Mouse (Mus musculus): ENCODE measurements around the gene Neurod2. TPM values are rescaled to one million over a fixed set of nuclear protein-coding genes. Genes with fewer than 3 reads are reported as not detected.

Neurod2 gene
- total RNA-seq, 1 experiment: not detected

DNA sequence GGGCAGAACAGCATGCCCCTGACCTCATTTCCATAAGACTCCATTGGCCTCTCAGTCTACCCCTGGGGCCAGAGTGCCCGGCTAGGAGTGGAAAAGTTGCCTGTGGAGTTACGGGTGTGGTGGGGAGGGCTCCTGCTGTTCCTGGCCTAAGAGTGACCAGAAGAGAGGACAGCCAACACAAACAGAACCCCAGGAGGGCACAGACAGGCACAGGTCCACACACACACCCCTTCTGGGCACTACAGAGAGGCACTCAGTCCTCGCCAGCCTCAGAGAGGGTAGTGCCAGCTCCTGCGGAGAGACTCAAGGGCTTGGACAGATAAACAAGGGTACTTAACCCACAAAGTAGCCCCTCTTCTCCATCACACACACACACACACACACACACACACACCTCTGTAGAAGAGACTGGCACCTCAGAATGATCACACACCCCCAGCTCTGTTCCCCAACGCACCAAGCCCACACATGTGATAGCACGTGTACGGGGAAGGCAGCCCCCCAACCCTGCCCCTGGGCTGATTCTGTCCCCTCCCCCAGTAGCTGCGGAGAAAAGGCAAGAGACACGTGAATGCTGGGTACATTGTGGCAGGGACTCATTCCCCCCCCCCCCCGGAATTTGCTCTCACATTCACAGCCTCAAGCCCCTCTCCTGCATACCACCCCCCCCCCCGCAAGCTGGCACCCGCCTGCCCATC is 18.1 kb upstream of the Neurod2 start:
- DNase-seq (ENCODE audit: low read depth, low spot score): no peak
- Histone ChIP-seq H3K9ac (ENCODE audit: insufficient read depth, low read depth, low read length, poor library complexity, severe bottlenecking) (no peak overlapping the region), H3K4me1 (ENCODE audit: control insufficient read depth in 2 of 2, insufficient read depth in 2 of 2, low read length in 2 of 2, poor library complexity in 1 of 2) (peaks cover 0 to 7% of the 10 kb centered on the region in 2 experiments; a peak in 1 of 4 replicates), H3K4me3 (ENCODE audit: insufficient read depth in 1 of 2, low read depth in 1 of 2, low read length in 2 of 2, poor library complexity in 1 of 2, severe bottlenecking in 1 of 2) (peak overlapping the region in 1 of 2 experiments; percentile 66; a peak in 1 of 4 replicates), H3K36me3 (ENCODE audit: control insufficient read depth, insufficient read depth, low read length, poor library complexity, severe bottlenecking) (no peaks in the 10 kb centered on the region), H3K9me3 (ENCODE audit: control insufficient read depth, insufficient read depth, low read depth, low read length) (no peaks in the 10 kb centered on the region), H3K27ac (ENCODE audit: insufficient read depth, low read depth, low read length, poor library complexity, severe bottlenecking) (no peak overlapping the region)
- TF ChIP-seq CHD2 (IDR thresholded peaks at IDR 0.05; ENCODE audit: low read depth, low read length) (no peak), HCFC1 (IDR thresholded peaks at IDR 0.05; ENCODE audit: borderline replicate concordance, insufficient read depth, low read length) (no peak), MAFK (IDR thresholded peaks at IDR 0.05; ENCODE audit: insufficient read depth, low read depth, low read length) (no peak), ZNF384 (IDR thresholded peaks at IDR 0.05; ENCODE audit: low read depth, low read length) (no peak), ZC3H11A (IDR thresholded peaks at IDR 0.05; ENCODE audit: borderline replicate concordance, low read depth, low read length) (no peak)
- in situ Hi-C loops (cut with MboI; ENCODE audit: low sequenced_read_pairs in 2 of 2, unreplicated experiment in 2 of 2): no loop called here

- Histone ChIP-seq H3K9ac (ENCODE audit: insufficient read depth, low read depth, low read length, poor library complexity, severe bottlenecking) (no peak overlapping the region), H3K4me3 (ENCODE audit: insufficient read depth in 1 of 2, low read depth in 1 of 2, low read length in 2 of 2, poor library complexity in 1 of 2, severe bottlenecking in 1 of 2) (no peak overlapping the region), H3K9me3 (ENCODE audit: control insufficient read depth, insufficient read depth, low read depth, low read length) (no peaks in the 10 kb centered on the region), H3K27ac (ENCODE audit: insufficient read depth, low read depth, low read length, poor library complexity, severe bottlenecking) (no peak overlapping the region), H3K36me3 (ENCODE audit: control insufficient read depth, insufficient read depth, low read length, poor library complexity, severe bottlenecking) (no peaks in the 10 kb centered on the region), H3K4me1 (ENCODE audit: control insufficient read depth in 2 of 2, insufficient read depth in 2 of 2, low read length in 2 of 2, poor library complexity in 1 of 2) (peaks cover 0 to 10% of the 10 kb centered on the region in 2 experiments; a peak in 1 of 4 replicates)
- no peak for DNase-seq (ENCODE audit: low read depth, low spot score)
- TF ChIP-seq HCFC1 (IDR thresholded peaks at IDR 0.05; ENCODE audit: borderline replicate concordance, insufficient read depth, low read length): no peak
- TF ChIP-seq ZNF384 (IDR thresholded peaks at IDR 0.05; ENCODE audit: low read depth, low read length): no peak
- TF ChIP-seq CHD2 (IDR thresholded peaks at IDR 0.05; ENCODE audit: low read depth, low read length): no peak
- no peak for TF ChIP-seq ZC3H11A (IDR thresholded peaks at IDR 0.05; ENCODE audit: borderline replicate concordance, low read depth, low read length)
- TF ChIP-seq MAFK (IDR thresholded peaks at IDR 0.05; ENCODE audit: insufficient read depth, low read depth, low read length): no peak
- in situ Hi-C loops (cut with MboI; ENCODE audit: low sequenced_read_pairs in 2 of 2, unreplicated experiment in 2 of 2): no loop called here
These were observed 16.7 kb upstream of the Neurod2 start for GRCm38 (mm10) chr11:98346168-98346567.

- Histone ChIP-seq H3K9me3 (ENCODE audit: control insufficient read depth, insufficient read depth, low read depth, low read length) (no peaks in the 10 kb centered on the region), H3K9ac (ENCODE audit: insufficient read depth, low read depth, low read length, poor library complexity, severe bottlenecking) (no peak overlapping the region), H3K27ac (ENCODE audit: insufficient read depth, low read depth, low read length, poor library complexity, severe bottlenecking) (no peak overlapping the region), H3K4me1 (ENCODE audit: control insufficient read depth in 2 of 2, insufficient read depth in 2 of 2, low read length in 2 of 2, poor library complexity in 1 of 2) (peaks cover 0 to 10% of the 10 kb centered on the region in 2 experiments; a peak in 1 of 4 replicates), H3K4me3 (ENCODE audit: insufficient read depth in 1 of 2, low read depth in 1 of 2, low read length in 2 of 2, poor library complexity in 1 of 2, severe bottlenecking in 1 of 2) (peak overlapping the region; percentile 15 to 68; a peak in 3 of 4 replicates), H3K36me3 (ENCODE audit: control insufficient read depth, insufficient read depth, low read length, poor library complexity, severe bottlenecking) (no peaks in the 10 kb centered on the region)
- in situ Hi-C loops (cut with MboI; ENCODE audit: low sequenced_read_pairs in 2 of 2, unreplicated experiment in 2 of 2): no loop called here
- TF ChIP-seq MAFK (IDR thresholded peaks at IDR 0.05; ENCODE audit: insufficient read depth, low read depth, low read length) (no peak), CHD2 (IDR thresholded peaks at IDR 0.05; ENCODE audit: low read depth, low read length) (no peak), HCFC1 (IDR thresholded peaks at IDR 0.05; ENCODE audit: borderline replicate concordance, insufficient read depth, low read length) (no peak), ZNF384 (IDR thresholded peaks at IDR 0.05; ENCODE audit: low read depth, low read length) (no peak), ZC3H11A (IDR thresholded peaks at IDR 0.05; ENCODE audit: borderline replicate concordance, low read depth, low read length) (0 out of 2 replicates have a peak, but pooled peaks have one; percentile 29)
- DNase-seq (ENCODE audit: low read depth, low spot score): peak; percentile 79
These were observed 15.8 kb upstream of the Neurod2 start for GRCm38 (mm10) chr11:98345253-98345652.

DNA sequence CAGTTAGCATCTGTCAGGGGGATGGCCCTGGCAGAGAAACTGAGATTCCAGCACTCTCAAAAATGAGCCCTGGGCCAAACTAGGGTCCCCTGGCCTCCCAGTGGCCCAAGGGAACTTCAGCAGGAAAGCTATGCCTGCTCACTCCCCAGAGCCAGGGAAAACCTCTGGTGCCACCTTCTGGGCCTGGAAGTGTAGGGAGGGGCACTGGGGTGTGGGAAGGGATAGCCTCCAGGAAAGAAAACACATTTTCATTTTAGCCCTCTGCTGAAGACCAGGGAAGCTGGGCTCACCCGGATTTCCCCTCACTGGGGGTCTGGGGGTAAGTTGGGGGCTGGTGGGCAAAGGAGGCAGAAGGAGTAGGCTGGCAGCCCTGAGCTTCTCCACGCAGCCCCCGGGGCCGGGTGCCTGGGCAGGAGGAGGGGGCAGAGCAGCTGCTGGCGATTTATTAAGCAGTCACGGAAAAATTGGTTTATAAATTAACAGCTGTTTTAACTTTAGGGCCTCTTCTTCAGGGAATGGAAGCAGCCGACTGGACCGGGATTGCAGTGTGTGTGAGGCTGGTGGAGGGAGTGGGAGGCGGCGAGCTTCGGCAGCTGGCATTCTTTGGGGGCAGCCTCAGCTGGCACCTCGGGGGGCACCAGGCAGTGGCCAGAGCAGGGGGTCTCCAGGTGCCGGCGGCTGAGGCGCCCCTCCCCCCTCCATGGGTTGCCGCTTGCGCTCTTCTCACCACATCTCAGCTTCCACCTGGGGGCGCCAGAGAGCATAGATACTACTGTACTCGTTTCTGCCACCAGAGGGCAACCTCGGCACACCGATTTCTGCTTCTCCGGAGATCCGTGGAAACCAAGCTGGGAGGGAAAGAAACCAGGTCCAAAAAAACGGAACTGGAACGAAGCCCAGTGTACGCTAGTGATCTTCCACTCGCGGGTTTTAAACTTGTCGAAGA is 12.8 kb upstream of the Neurod2 start:
- no peaks in the 10 kb centered on the region for H3K36me3 ChIP-seq (ENCODE audit: control insufficient read depth, insufficient read depth, low read length, poor library complexity, severe bottlenecking)
- in situ Hi-C loops (cut with MboI; ENCODE audit: low sequenced_read_pairs in 2 of 2, unreplicated experiment in 2 of 2): loop anchor here in 1 of 2 experiments (5.0 kb wide), 1 partner anchor 75 kb away; no protein-coding TSS in a partner anchor
- TF ChIP-seq MAFK (IDR thresholded peaks at IDR 0.05; ENCODE audit: insufficient read depth, low read depth, low read length) (no peak), ZNF384 (IDR thresholded peaks at IDR 0.05; ENCODE audit: low read depth, low read length) (peak; percentile 70; the same call in 1 of the 2 replicates), CHD2 (IDR thresholded peaks at IDR 0.05; ENCODE audit: low read depth, low read length) (peak; percentile 61; the same call in 1 of the 2 replicates), ZC3H11A (IDR thresholded peaks at IDR 0.05; ENCODE audit: borderline replicate concordance, low read depth, low read length) (peak; percentile 66; the same call in 1 of the 2 replicates), HCFC1 (IDR thresholded peaks at IDR 0.05; ENCODE audit: borderline replicate concordance, insufficient read depth, low read length) (peak; percentile 71; the same call in 1 of the 2 replicates)
- DNase-seq (ENCODE audit: low read depth, low spot score): peak; percentile 82
- H3K27ac ChIP-seq (ENCODE audit: insufficient read depth, low read depth, low read length, poor library complexity, severe bottlenecking): no peak overlapping the region
- no peaks in the 10 kb centered on the region for H3K9me3 ChIP-seq (ENCODE audit: control insufficient read depth, insufficient read depth, low read depth, low read length)
- no peak overlapping the region for H3K9ac ChIP-seq (ENCODE audit: insufficient read depth, low read depth, low read length, poor library complexity, severe bottlenecking)
- H3K4me1 ChIP-seq (ENCODE audit: control insufficient read depth in 2 of 2, insufficient read depth in 2 of 2, low read length in 2 of 2, poor library complexity in 1 of 2): peaks cover 0 to 8% of the 10 kb centered on the region in 2 experiments; a peak in 1 of 4 replicates
- peak overlapping the region in 1 of 2 experiments; percentile 19; a peak in 1 of 4 replicates for H3K4me3 ChIP-seq (ENCODE audit: insufficient read depth in 1 of 2, low read depth in 1 of 2, low read length in 2 of 2, poor library complexity in 1 of 2, severe bottlenecking in 1 of 2)
